Mouse (Mus musculus) spleen, adult 2 months (tissue): ENCODE results near the gene D430041D05Rik.

Experiments used
- CTCF ChIP-seq: fragments of 200-500 bp; IDR thresholded peaks from 2 replicates; pipeline ENCODE4 v1.5.1; 2011; ENCODE audit warnings: mild to moderate bottlenecking, inconsistent platforms; ENCODE audit not compliant: insufficient read depth, insufficient read length, insufficient replicate concordance; ENCODE audit errors: extremely low read depth
- POLR2A ChIP-seq: fragments of 200-500 bp; IDR thresholded peaks from 2 replicates; pipeline ENCODE4 v1.6.1; 2011; ENCODE audit warnings: low read depth, low read length, inconsistent platforms

DNA sequence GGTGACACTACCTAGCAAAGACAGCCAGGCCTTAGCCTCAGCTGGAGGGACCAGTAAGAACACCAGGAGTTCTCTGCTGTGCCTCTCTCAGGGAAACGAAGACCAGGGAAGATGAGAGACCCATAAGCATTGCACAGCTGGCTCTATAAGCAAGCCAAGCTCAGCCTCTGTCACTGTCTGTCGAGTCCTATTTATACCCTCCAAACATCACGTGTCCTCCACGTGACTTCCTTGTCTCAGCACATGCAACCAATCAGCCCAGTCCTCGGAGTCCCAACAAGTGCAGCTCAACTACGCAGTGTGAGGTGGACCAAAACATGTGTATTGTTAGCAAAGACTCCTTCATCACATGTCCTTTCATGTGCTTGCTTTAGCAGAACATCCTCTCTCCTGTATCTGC lies 28.0 kb downstream of the D430041D05Rik start:
- TF ChIP-seq POLR2A (no peak), CTCF (no peak)
